Mouse (Mus musculus) brain, embryonic 14.5 days (tissue): Measurements from ENCODE around the gene Clmn. TPM values are rescaled to one million over a fixed set of nuclear protein-coding genes. Genes with fewer than 3 reads are reported as not detected.
"Not testable (repeated sequence)": the region's sequence is repeated elsewhere in the genome, so short reads cannot be mapped to it uniquely, and the experiment has no call there.

Experiments used
- DNase-seq: peaks from one replicate; pipeline ENCODE4 v3.0.0-alpha.2; 2011; ENCODE audit warnings: low read depth
- CTCF ChIP-seq: fragments of 200-500 bp; IDR thresholded peaks from 2 replicates; pipeline ENCODE4 v1.5.1; 2012; ENCODE audit warnings: inconsistent platforms, mild to moderate bottlenecking, moderate library complexity, borderline replicate concordance; ENCODE audit not compliant: insufficient read depth, insufficient read length; ENCODE audit errors: extremely low read depth
- POLR2A ChIP-seq: fragments of 200-500 bp; IDR thresholded peaks from 2 replicates; pipeline ENCODE4 v1.6.1; 2012; ENCODE audit warnings: mild to moderate bottlenecking, inconsistent platforms, borderline replicate concordance; ENCODE audit not compliant: poor library complexity, insufficient read depth, insufficient read length, severe bottlenecking; ENCODE audit errors: extremely low read depth
- polyA plus RNA-seq: library from polyadenylated mRNA; depleted of rRNA; stranded (reverse); fragments of >200 nt; gene quantifications from 2 replicates; pipeline ENCODE4 v1.2.3, GENCODE M21; 2012

The Clmn gene
- polyA plus RNA-seq, 1 experiment, result 3.2 TPM

- DNase-seq, result peak; percentile 55
- TF ChIP-seq CTCF, result no peak
Measured at GRCm38 (mm10) chr12:104837111-104837837, 27.6 kb downstream of the Clmn start.

GRCm38 (mm10) chr12:104836230-104836629 is 28.6 kb downstream of the Clmn start:
- DNase-seq, result no peak

GRCm38 (mm10) chr12:104835369-104836094 is 29.3 kb downstream of the Clmn start:
- TF ChIP-seq POLR2A (no peak), CTCF (no peak)
- DNase-seq, result no peak

More at GRCm38 (mm10) chr12:104836230-104836629, 28.6 kb downstream of the Clmn start:
- no peak for TF ChIP-seq POLR2A
- TF ChIP-seq CTCF, result no peak

GRCm38 (mm10) chr12:104834772-104835171 is 30.1 kb downstream of the Clmn start:
- no peak for DNase-seq
- TF ChIP-seq POLR2A, result no peak
- TF ChIP-seq CTCF, result no peak

- no peak for DNase-seq
- TF ChIP-seq POLR2A (no peak), CTCF (no peak)
Measured at GRCm38 (mm10) chr12:104830666-104831435, 34.0 kb downstream of the Clmn start.

GRCm38 (mm10) chr12:104830283-104830639 is 34.6 kb downstream of the Clmn start:
- no peak for DNase-seq

GRCm38 (mm10) chr12:104829596-104830282 is 35.1 kb downstream of the Clmn start:
- no peak for TF ChIP-seq POLR2A
- TF ChIP-seq CTCF, result peak; percentile 59; the same call in 1 of the 2 replicates
- DNase-seq, result peak; percentile 46

More at GRCm38 (mm10) chr12:104830283-104830639, 34.6 kb downstream of the Clmn start:
- TF ChIP-seq POLR2A (no peak), CTCF (no peak)

GRCm38 (mm10) chr12:104828986-104829385 is 35.9 kb downstream of the Clmn start:
- not testable (repeated sequence) for DNase-seq

- DNase-seq, result peak; percentile 85
Measured at GRCm38 (mm10) chr12:104827721-104828120, 37.2 kb downstream of the Clmn start.

GRCm38 (mm10) chr12:104824907-104825267 is 40.0 kb downstream of the Clmn start:
- DNase-seq, result no peak
- TF ChIP-seq CTCF (no peak), POLR2A (no peak)

More at GRCm38 (mm10) chr12:104827721-104828120, 37.2 kb downstream of the Clmn start:
- TF ChIP-seq POLR2A (no peak), CTCF (no peak)
